Mouse (Mus musculus): ENCODE measurements around the gene Fermt2.

The Fermt2 gene

GRCm38 (mm10) chr14:45529411-45530363, at the start of gene Fermt2:
Gene Fermt2 (minus strand): TSS chr14:45530118.
- DNase-seq, result peak; percentile 5

GRCm38 (mm10) chr14:45566066-45566937, 36.4 kb upstream of the Fermt2 start:
- DNase-seq, result peak; percentile 65

GRCm38 (mm10) chr14:45565216-45566065, 35.5 kb upstream of the Fermt2 start:
- DNase-seq, result peak; percentile 6

DNA sequence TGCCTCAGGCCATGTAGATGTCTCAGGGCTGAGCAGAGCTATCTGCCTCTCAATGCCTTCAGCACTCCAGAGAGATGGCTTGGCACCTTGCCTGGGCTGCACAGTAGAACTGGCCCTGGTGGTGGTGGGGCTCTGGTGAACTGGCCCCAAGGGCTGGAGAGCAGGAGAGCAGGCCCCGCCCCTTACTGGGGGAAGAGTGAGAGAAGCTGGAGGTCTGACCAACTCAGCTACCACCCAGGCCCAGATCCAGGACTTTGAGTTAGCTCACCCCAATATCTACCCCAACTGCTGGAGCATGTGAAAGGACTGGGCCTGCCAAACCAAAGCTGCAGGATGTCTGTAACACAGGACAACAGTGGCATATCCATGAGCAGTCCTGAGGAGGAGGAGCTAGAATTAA, 33.7 kb upstream of the Fermt2 start:
- DNase-seq, result no peak

- DNase-seq, result no peak
Measured at GRCm38 (mm10) chr14:45561681-45562080, 31.8 kb upstream of the Fermt2 start.

- no peak for DNase-seq
Measured at GRCm38 (mm10) chr14:45559018-45559417, 29.1 kb upstream of the Fermt2 start.

GRCm38 (mm10) chr14:45554336-45554735, 24.4 kb upstream of the Fermt2 start:
- DNase-seq, result no peak

- DNase-seq, result no peak
Measured at GRCm38 (mm10) chr14:45553854-45554253, 23.9 kb upstream of the Fermt2 start.

GRCm38 (mm10) chr14:45552431-45552830, 22.5 kb upstream of the Fermt2 start:
- DNase-seq, result no peak

DNA sequence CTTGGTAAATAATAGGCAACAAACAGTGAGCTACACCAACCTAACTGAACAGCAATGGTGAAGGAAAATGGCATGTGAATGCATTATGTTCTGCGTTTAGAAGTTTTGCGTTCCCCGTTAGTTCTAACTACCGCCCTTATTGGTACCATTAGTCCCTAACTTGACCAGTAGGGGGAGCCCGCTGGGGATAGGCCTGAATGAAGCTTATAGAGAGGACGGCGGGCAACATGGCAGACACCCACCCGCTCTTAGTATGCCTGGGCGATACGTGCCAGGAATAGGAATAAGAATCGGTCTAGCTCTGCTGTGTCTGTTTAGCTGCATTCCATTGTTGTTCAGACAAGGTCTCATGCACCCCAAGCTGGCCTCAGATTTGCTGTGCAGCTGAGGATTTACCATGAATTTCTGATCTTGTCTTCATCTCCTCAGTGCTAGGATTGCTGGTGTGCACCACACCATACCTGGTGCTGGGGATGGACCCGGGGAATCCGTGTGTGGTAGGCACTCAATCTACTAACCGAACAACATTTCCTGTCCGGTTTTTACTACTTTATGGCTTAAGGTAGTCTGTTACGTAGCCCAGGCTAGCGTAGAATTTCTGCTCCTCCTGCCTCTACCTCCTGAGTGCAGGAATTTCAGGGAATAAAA, 21.3 kb upstream of the Fermt2 start:
- peak; percentile 18 for DNase-seq

GRCm38 (mm10) chr14:45550010-45550647, 20.2 kb upstream of the Fermt2 start:
- no peak for DNase-seq

- DNase-seq, result no peak
Measured at GRCm38 (mm10) chr14:45548118-45548517, 18.2 kb upstream of the Fermt2 start.

DNA sequence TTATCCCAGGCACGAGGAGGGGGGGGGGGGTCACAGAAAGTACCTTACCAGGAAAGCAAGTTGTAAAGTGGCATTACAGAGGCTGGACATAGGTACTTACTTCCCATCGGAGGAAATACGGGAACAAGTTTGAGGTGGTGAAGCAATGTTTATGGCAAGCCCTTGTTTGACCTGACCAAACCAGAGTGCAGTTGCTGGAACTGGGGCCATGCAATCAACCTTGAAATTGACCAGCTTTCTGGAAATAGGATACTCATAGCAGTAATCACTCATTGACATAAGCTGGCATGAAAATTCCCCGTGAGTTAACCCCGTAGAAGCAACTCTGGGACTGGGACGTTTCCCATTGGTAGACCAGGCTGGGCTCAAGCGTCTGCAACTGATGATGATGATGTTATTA, 15.0 kb upstream of the Fermt2 start:
- DNase-seq, result no peak

GRCm38 (mm10) chr14:45544026-45544425, 14.1 kb upstream of the Fermt2 start:
- DNase-seq, result no peak

DNA sequence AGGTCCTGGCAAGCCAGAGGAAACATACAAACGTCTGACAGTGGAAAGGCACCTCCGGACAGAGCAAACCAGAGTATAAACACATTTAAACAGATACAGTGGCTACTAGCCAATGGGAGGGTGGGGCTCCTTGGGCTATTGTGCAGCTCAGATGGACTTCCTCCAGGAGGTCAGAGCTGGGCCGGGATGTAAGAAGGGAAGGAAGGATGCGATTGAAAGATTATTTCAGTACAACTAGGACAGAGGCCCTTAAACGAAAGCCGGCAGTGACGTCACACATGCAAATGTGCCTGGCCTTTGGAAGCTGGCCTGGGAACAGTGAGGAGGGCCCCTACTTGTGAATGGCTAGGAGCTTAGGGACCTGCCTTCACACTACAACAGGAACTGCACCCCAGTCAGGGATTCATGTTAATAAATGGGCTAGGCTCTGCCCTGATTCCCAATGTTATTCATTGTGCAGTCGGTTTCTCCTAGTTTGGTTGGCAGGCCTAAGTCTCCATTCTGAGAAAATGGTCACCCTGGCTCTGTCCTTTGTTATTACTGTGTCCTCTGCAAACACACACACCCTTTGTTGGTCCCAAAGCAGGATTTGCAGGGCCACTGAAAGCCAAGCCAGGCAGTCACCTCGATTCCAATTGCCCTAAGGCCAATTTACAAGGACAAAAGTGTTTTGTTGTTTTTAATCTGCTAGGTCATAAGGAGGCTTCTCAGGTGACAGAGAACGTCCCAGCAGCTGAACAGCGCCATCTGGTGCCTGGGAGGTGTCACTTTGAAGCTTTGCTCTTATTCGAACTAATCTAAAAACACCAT, 9.9 kb upstream of the Fermt2 start:
- peak; percentile 11 for DNase-seq

- no peak for DNase-seq
Measured at GRCm38 (mm10) chr14:45530364-45531345, 737 bp upstream of the Fermt2 start.

DNA sequence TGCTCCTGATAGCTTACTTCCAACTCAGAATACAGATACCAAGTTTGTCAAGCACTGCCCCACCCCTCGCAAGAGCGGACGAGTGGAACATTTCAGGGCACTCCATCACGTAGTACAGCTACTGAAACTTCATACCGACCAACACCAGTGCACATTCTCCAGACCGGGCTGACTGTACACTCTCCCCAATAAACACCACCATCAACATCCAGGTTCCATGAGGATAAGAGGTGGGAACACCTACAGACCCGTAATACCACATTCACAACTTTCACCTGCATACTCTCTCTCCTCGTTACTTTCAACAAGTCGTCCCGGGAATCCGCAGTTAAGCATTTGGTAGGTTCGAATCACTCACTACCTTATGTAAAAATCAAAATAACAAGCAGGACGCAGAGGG, 1.1 kb downstream of the Fermt2 start:
- DNase-seq, result no peak

GRCm38 (mm10) chr14:45515771-45516170, 14.1 kb downstream of the Fermt2 start:
- DNase-seq, result no peak

DNA sequence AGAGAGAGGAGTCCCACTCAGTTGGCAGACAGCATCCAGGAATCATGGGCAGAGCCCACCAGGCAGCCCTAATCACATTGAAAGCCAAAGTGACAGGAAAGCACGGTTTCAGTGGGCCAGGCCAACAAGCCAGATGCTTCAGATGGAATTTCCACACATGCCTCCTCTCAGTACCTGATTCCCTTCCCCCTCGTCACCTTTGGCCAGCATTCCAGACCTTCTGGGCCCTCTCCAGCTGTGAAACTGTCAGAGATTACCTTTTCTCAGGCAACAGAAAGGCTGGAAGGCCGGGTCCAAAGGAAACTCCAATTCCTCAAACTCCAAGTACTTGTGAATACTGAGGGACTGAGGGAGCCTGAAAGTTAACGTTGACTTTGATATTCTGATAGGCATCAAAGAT, 19.1 kb downstream of the Fermt2 start:
- DNase-seq, result no peak

All from thymus, postnatal 25 days (tissue).